Comparison of ENCODE assay signal across 8 mouse cellular contexts in genomic region chr6:59024164-59024724, GRCm38 (mm10). TPM values are rescaled to one million over a fixed set of nuclear protein-coding genes. Genes with fewer than 3 reads are reported as not detected.
DNase-seq lines count a peak whose midpoint lies in the region; ATAC-seq lines count a peak whose summit lies in the region.

Fam13a (minus strand) TSS chr6:59024549.

- peak; percentile 87 to 95 for DNase-seq in adrenal gland, adult (ENCODE audit: inconsistent age in 2 of 2, low spot score in 1 of 2)
- peak; percentile 26 to 59 for DNase-seq in cerebellum, postnatal 4 days (ENCODE audit: low spot score in 2 of 2)
- DNase-seq in gastrocnemius, adult 18-20 months (ENCODE audit: low spot score) = peak; percentile 90
- peak; percentile 81 to 84 for DNase-seq in layer of hippocampus, postnatal 36 days
- peak; percentile 78 for DNase-seq in lung, postnatal 14 days
- DNase-seq in retina, embryonic 14.5 days (ENCODE audit: low spot score) = peak; percentile 85
- DNase-seq in urinary bladder, postnatal 14 days (ENCODE audit: low spot score) = peak; percentile 81

- peak; percentile 98 for ATAC-seq in hindbrain, embryonic 15.5 days (ENCODE audit: low FRiP score, low read depth)

- peak within 1 kb of the TSS; percentile 82 for H3K27ac ChIP-seq in hindbrain, embryonic 15.5 days (replicated peaks)

- H3K9me3 ChIP-seq in hindbrain, embryonic 15.5 days = no peaks in the 10 kb centered on the region

- peaks cover 18% of the 10 kb centered on the region for H3K4me1 ChIP-seq in hindbrain, embryonic 15.5 days (replicated peaks)

- H3K9ac ChIP-seq in hindbrain, embryonic 15.5 days = peak within 1 kb of the TSS; percentile 55

- peak within 1 kb of the TSS; percentile 60 for H3K4me3 ChIP-seq in hindbrain, embryonic 15.5 days

- 0% methylated on average over 16 of the region's 16 CpGs for WGBS in hindbrain, embryonic 15.5 days

- peak within 1 kb of the TSS; percentile 58 for H3K4me2 ChIP-seq in hindbrain, embryonic 15.5 days

- no peaks in the 10 kb centered on the region for H3K36me3 ChIP-seq in hindbrain, embryonic 15.5 days

- no peaks in the 10 kb centered on the region for H3K27me3 ChIP-seq in hindbrain, embryonic 15.5 days

RNA-seq across cellular contexts. Expression of gene Fam13a, which starts in this region (rescaled TPM):
- total RNA-seq in gastrocnemius, adult 18-20 months (2021) = 1 to 10 TPM; 9.6 to 9.8 TPM
- polyA plus RNA-seq in hindbrain, embryonic 15.5 days (2015; fragmentation: Nextera tagmentation; extraction: Ambion mirVana) = 11.6 and 13.2 TPM in 2 replicates
- total RNA-seq in layer of hippocampus, postnatal 36 days (2021) = 10 to 100 TPM; 15.7 to 18.1 TPM

Comparison
In these comparisons a context has a peak if more than half of its experiments do, and no peak if none do; other contexts are left out.
1. Peak in every context shown above with its lines: DNase-seq, ATAC-seq, H3K4me3 ChIP-seq and H3K27ac ChIP-seq.